Mouse (Mus musculus) ES-Bruce4 (cell line): Measurements from ENCODE around the gene Olfml1. TPM values are rescaled to one million over a fixed set of nuclear protein-coding genes. Genes with fewer than 3 reads are reported as not detected.

Experiments
- H3K27ac ChIP-seq: 2 replicates; pipeline ENCODE4 v1.5.1; 2012; ENCODE audit warnings: low read length, inconsistent platforms; ENCODE audit not compliant: insufficient read depth
- H3K27me3 ChIP-seq: 2 replicates; pipeline ENCODE4 v1.6.1; 2012; ENCODE audit warnings: mild to moderate bottlenecking, low read length, inconsistent platforms; ENCODE audit not compliant: control insufficient read depth, poor library complexity, insufficient read depth, severe bottlenecking
- H3K36me3 ChIP-seq: 2 replicates; pipeline ENCODE4 v1.6.1; 2012; ENCODE audit warnings: inconsistent platforms, mild to moderate bottlenecking, low read length, moderate library complexity; ENCODE audit not compliant: control insufficient read depth, poor library complexity, insufficient read depth, severe bottlenecking
- H3K4me1 ChIP-seq: one replicate; pipeline ENCODE4 v1.8.1; 2011; ENCODE audit warnings: low read length; ENCODE audit not compliant: control insufficient read depth, insufficient read depth
- H3K4me3 ChIP-seq: 2 replicates; pipeline ENCODE4 v1.5.1; 2011; ENCODE audit warnings: low read depth, mild to moderate bottlenecking, low read length
- H3K9ac ChIP-seq: 2 replicates; pipeline ENCODE4 v1.6.1; 2012; ENCODE audit warnings: low read depth, mild to moderate bottlenecking, inconsistent platforms; ENCODE audit not compliant: poor library complexity, severe bottlenecking
- H3K9me3 ChIP-seq: replicated peaks from 2 replicates; pipeline ENCODE4 v1.6.1; 2012; ENCODE audit warnings: mild to moderate bottlenecking, low read length, inconsistent platforms; ENCODE audit not compliant: control insufficient read depth, poor library complexity, insufficient read depth, severe bottlenecking
- CTCF ChIP-seq: IDR thresholded peaks from one replicate; pipeline ENCODE4 v1.8.1; 2011; ENCODE audit warnings: low read depth, low read length
- EP300 ChIP-seq: IDR thresholded peaks from 2 replicates; pipeline ENCODE4 v1.6.1; 2011; ENCODE audit warnings: low read depth, low read length; ENCODE audit not compliant: insufficient read depth
- POLR2A ChIP-seq: IDR thresholded peaks from one replicate; pipeline ENCODE4 v1.8.1; 2011; ENCODE audit warnings: low read length; ENCODE audit not compliant: insufficient read depth
- polyA plus RNA-seq: library from polyadenylated mRNA; stranded (reverse); fragments of >200 nt; gene quantifications from 2 replicates; pipeline ENCODE4 v1.2.4, GENCODE M21; 2011; ENCODE audit warnings: low read depth; ENCODE audit not compliant: missing spikeins, insufficient read depth, insufficient read length

The Olfml1 gene
- polyA plus RNA-seq, 1 experiment = 1.5 TPM

GRCm38 (mm10) chr7:107535311-107535710, 31.9 kb upstream of the Olfml1 start:
- peak overlapping the region; percentile 76 for H3K27ac ChIP-seq

GRCm38 (mm10) chr7:107536516-107536915, 30.7 kb upstream of the Olfml1 start:
- Histone ChIP-seq H3K27ac (peak overlapping the region; percentile 37), H3K4me1 (peaks cover 2% of the 10 kb centered on the region), H3K36me3 (no peaks in the 10 kb centered on the region; the same call in 1 of the 2 replicates), H3K9me3 (no peaks in the 10 kb centered on the region), H3K27me3 (no peaks in the 10 kb centered on the region), H3K9ac (no peak overlapping the region), H3K4me3 (no peak overlapping the region)
- TF ChIP-seq CTCF (no peak), EP300 (no peak), POLR2A (no peak)

More at GRCm38 (mm10) chr7:107535311-107535710, 31.9 kb upstream of the Olfml1 start:
- no peak for TF ChIP-seq POLR2A
- no peak for TF ChIP-seq EP300
- no peak for TF ChIP-seq CTCF
- Histone ChIP-seq H3K9me3 (no peaks in the 10 kb centered on the region), H3K4me3 (no peak overlapping the region), H3K9ac (no peak overlapping the region), H3K27me3 (no peaks in the 10 kb centered on the region), H3K36me3 (no peaks in the 10 kb centered on the region; the same call in 1 of the 2 replicates), H3K4me1 (peaks cover 2% of the 10 kb centered on the region)

- no peak overlapping the region for H3K27ac ChIP-seq
- H3K4me3 ChIP-seq = no peak overlapping the region
- no peaks in the 10 kb centered on the region for H3K27me3 ChIP-seq
- no peaks in the 10 kb centered on the region for H3K9me3 ChIP-seq
- peaks cover 2% of the 10 kb centered on the region for H3K4me1 ChIP-seq
- TF ChIP-seq EP300 = no peak
- no peak for TF ChIP-seq CTCF
- TF ChIP-seq POLR2A = no peak
- H3K9ac ChIP-seq = no peak overlapping the region
- H3K36me3 ChIP-seq = no peaks in the 10 kb centered on the region; the same call in 1 of the 2 replicates
Measured at GRCm38 (mm10) chr7:107540034-107540433, 27.2 kb upstream of the Olfml1 start.

DNA sequence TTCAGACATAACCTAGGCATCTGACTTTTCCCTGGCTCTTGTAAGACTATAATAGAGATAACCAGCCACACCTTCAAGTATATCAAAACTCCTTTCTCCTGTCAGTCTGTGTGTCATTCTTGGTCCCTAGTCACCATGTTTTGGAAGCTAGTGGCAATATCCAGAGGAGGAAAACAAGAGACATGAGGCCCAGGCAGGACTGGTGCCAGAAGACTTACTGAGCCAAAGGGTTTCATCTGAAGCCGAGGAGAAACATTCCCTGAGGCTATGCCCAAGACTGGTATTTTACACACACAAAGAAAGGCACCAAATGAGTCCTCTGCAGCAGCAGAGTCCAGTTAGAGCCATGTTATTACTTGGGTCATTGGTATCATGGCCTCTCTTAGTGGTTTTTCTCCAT, 22.2 kb upstream of the Olfml1 start:
- Histone ChIP-seq H3K36me3 (peaks cover 14% of the 10 kb centered on the region), H3K27me3 (no peaks in the 10 kb centered on the region), H3K9me3 (peaks cover 2% of the 10 kb centered on the region), H3K9ac (no peak overlapping the region), H3K4me3 (no peak overlapping the region), H3K4me1 (no peaks in the 10 kb centered on the region), H3K27ac (no peak overlapping the region)
- TF ChIP-seq EP300 (no peak), CTCF (no peak), POLR2A (no peak)

GRCm38 (mm10) chr7:107547872-107548271, 19.4 kb upstream of the Olfml1 start:
- Histone ChIP-seq H3K36me3 (peaks cover 14% of the 10 kb centered on the region), H3K4me1 (peaks cover 5% of the 10 kb centered on the region), H3K9ac (no peak overlapping the region), H3K27me3 (no peaks in the 10 kb centered on the region), H3K9me3 (peaks cover 12% of the 10 kb centered on the region), H3K4me3 (no peak overlapping the region), H3K27ac (no peak overlapping the region)
- TF ChIP-seq EP300 (no peak), POLR2A (no peak), CTCF (no peak)

DNA sequence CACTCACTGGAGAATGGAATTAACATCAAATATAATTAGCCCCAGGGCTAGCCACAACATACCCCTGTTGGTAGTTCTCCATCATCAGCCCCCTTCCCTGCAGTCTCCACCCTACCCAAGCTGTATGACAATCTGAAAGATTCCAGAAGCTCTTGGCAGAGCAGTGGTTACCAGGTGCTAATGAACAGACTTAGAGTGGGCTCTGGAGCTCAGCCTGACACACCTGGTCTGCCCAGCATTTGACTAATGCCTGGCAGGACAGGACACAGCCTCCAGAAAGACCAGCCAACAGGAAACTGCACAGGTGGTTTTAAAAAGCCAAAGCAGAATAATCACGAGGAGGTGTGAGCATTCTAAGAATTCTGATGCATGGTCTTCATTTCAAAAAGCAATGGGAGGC, 13.8 kb upstream of the Olfml1 start:
- Histone ChIP-seq H3K27ac (peak overlapping the region; percentile 97), H3K4me1 (peaks cover 5% of the 10 kb centered on the region), H3K9ac (peak overlapping the region; percentile 38; the same call in 1 of the 2 replicates), H3K27me3 (no peaks in the 10 kb centered on the region), H3K36me3 (no peaks in the 10 kb centered on the region), H3K9me3 (peaks cover 16% of the 10 kb centered on the region), H3K4me3 (no peak overlapping the region)
- TF ChIP-seq EP300 (peak; percentile 46; the same call in 1 of the 2 replicates), POLR2A (no peak)
